Mouse (Mus musculus) adrenal gland, postnatal 10 days (tissue): ENCODE results near the gene Pld2. TPM values are rescaled to one million over a fixed set of nuclear protein-coding genes. Genes with fewer than 3 reads are reported as not detected.
"Not testable (repeated sequence)": the region's sequence is repeated elsewhere in the genome, so short reads cannot be mapped to it uniquely, and the experiment has no call there.

Source experiments
- DNase-seq: peaks from one replicate; pipeline ENCODE4 v3.0.0; 2021; ENCODE audit warnings: mixed read lengths
- long read RNA-seq, 2 experiments: library from polyadenylated mRNA; stranded (forward); transcript quantifications; one replicate each; pipeline ENCODE4 v2.0.0; 2021
- total RNA-seq, 2 experiments: library from RNA; stranded (reverse); gene quantifications; 2 replicates each; pipeline ENCODE4 v1.2.3; 2021

Gene Pld2
- total RNA-seq, result 10 to 100 TPM in 1 of 2 experiments, 1 to 10 TPM in 1; 9.7 to 13.6 TPM
- long read RNA-seq, experiment 1, transcript Pld2-201 (25 exons, 3,659 nt), result major isoform, 6 of 14 reads
- long read RNA-seq, experiment 1, partial matches to known transcripts, result 2 of 14 reads
- long read RNA-seq, experiment 1, other reads (novel, unspliced or antisense), result 6 of 14 reads
- long read RNA-seq, experiment 2, transcript Pld2-201 (25 exons, 3,659 nt), result major isoform, 5 of 9 reads
- long read RNA-seq, experiment 2, partial matches to known transcripts, result 1 of 9 reads
- long read RNA-seq, experiment 2, other reads (novel, unspliced or antisense), result 3 of 9 reads

DNA sequence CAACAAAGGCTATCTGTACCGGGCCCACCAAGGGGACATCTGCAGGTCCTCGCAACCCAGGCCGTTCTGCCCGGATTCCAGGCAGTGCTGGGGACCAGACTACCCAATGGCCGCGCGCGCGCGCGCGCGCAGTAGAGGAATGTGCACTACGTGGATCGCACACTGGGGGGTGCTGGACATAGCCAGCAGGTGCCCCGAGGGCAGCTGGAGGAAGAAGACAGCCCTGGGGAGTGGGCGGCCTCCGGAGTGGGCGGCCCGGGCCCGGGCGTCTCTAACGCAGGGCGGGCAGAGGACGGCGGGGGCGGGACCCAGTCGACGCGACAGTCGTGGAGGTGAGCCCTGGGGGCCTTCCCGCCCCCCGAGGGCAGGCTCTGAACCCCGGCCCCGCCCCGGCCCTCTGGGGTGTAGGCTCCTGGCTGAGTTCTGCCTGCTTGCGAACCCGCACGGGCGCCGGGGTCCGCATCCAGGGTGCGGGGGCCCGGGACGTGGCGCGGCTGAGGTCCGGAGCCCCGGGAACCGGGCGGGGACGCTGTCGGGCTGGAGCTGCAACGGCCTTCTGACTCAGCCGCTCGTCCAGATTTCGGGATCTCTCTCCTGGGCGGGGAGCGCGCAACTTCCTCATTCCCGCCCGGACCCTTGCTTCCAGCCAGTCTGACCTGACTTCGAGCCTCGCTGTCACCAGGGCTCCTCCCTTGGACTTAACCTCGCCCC, at the start of gene Pld2:
Gene Pld2, plus strand, starts transcription at position 188 of the 711 bp plus-strand sequence.
- DNase-seq, result peak; percentile 94

DNA sequence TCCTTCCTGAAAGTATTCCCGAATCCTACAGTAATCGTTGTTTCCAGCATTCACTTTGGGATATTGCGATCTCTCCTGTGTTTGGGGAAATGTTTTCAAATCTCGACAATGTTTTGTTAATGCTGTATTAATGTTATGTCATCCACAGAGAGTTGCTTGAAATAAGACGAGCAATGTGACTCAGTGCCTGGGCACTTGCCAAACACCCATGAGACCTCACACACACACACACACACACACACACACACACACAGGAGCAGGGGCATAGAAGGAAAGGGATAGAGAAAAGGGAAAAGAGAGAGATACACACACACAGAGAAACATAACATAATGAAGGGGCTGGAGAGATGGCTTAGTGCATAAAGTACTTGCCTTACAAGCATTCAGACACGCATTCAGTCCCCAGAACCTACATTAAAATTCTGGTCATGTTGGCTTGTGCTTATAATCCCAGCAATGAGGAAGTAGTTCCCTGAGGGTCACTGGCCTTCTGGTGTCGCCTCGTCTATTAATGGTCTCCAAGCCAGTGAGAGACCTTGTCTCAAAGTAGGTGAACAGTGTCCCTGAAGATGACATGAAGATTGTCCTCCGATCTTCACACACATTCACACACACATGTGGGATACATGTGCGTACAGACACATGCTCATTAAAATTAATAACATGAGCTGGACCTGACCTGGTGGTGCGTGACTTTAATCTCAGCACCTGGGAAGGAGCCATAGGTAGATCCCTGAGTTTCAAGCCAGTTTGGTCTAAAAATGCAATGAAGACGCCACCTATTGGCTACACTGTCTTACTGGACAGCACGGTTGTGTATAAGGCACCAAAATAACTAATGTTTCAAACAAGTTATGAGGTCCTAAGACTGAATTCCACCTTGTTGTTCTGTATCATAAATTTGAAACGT, 40.0 kb upstream of the Pld2 start:
- peak; percentile 68 for DNase-seq

DNA sequence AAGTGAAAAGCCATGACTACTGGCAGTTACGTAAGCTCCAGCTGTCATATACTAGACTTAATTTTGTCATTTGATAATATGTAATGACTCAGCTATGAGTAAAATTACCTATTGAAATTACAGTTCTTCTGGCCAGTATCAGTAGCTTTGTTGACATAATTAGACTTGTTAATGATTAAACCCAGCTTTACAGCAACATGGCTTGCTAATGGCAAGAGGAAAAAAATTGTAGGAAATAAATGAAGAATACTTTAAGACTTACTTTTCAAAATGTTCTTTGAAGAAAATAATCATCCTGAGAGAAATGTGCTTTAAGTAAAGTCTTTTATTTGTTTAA, 39.4 kb upstream of the Pld2 start:
- DNase-seq, result no peak

DNA sequence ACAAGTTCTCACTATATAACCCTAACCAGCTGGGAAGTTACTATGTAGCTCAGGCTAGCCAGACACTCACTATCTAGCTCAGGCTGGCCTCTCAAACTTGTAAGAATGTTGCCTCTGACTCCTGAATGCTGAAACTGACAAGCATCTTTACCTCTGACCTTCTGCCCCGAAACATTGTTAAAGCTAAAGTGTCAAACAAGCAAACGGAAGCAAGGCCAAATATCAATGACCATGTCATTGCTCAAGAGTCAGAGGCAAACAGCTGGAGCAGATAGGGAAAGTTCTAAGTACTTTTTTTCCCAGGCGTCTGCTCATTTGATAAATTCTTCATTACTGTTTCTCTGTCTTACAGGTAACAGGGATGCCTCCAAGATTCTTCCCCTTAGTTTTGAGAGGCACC, 37.8 kb upstream of the Pld2 start:
- DNase-seq, result no peak

DNA sequence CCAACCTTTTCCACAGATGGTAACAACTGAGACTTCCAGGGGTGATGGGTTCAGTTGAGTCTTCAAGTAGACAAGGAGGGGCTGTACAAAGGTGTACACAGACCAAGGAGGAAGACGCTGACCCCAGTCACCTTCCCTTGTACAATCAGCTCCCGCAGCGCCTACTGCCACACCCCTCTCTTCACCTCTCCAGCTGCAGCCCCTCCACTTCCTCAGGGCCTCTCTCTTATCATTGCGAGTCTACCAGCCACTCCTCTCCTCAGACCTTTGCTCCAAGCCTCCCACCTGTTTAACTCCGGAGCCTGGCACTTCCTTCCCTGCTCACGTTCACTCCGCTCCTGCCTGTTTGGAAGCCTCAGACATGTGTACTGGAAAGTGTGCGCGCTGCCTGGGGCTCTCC, 34.9 kb upstream of the Pld2 start, which contains the start of gene Tm4sf5:
Gene Tm4sf5, plus strand, starts transcription at position 275 of the 400 bp plus-strand sequence.
- DNase-seq, result no peak

DNA sequence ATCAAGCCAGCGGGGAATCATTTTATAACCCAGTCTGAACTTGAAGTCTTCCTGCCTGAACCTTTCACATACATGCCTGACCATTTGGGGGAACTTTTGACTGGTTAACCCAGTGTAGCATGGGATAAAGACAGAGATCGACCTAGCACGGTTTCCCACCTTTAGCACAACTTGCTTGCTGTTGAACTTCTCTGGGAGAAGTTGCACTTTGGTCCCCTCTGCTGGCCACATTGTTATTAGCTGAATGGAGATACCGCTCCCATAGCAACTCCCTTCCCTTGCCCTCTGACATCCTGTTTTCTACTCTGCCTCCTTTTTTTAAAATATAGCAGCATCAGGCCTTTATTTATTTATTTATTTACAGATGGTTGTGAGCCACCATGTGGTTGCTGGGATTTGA, 33.5 kb upstream of the Pld2 start:
- DNase-seq, result peak; percentile 85

DNA sequence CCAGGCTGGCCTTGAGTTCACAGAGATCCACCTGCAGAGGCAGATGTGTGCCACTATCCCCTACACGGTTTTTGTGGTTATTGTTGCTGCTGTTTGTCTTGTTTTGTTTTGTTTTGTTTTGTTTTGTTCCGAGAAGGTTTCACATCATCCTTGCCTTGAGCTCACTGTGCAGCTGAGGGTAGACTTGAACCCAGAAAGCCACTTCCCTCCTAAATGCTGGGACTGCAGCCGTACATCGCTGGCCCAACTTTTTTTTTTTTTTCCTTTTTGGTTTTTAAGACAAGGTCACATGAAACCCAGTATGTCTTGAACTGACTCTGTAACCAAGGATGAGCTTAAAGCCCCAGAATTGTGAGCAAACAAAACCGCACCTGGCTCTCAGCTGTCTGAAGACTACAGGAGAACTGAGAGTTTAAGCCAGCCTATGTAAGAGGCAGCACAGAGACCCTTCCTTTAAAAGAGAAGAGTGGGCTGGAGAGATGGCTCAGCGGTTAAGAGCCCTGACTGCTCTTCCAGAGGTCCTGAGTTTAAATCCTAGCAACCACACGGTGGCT, 32.8 kb upstream of the Pld2 start:
- DNase-seq, result no peak

DNA sequence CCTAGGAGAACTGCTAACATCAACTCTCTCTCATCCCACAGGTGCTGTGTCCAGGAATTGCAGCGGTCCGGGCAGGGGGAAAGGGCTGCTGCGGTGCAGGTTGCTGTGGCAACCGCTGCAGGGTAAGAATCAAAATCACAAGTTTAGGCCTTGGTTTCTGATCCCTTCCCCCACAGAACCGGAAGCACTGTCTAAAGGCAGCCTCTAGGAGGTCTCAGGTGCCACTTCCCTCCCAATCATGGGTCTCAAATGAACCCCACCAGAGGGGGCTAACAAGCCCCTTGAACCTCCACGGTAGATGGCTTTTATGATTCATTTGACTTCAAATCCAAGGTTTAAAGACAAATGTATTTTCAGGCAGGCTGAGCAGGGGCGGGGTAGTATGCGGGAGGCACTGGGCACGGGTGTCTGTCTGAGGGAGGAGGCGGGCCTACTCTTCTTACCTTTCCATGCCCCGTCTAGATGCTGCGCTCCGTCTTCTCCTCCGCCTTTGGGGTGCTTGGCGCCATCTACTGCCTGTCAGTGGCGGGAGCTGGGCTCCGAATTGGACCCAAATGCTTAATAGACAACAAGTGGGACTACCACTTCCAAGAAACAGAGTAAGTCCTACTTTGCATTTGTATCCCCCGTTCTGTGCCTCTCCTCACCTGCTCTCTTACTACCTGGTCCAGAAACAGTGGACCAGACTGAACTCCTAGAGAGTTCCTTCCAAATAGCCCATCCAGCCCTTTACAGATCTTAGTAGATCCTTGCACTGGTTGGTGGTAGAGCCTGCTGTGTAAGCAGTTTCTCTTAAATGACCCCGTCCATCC, 29.9 kb upstream of the Pld2 start:
- peak; percentile 48 for DNase-seq

DNA sequence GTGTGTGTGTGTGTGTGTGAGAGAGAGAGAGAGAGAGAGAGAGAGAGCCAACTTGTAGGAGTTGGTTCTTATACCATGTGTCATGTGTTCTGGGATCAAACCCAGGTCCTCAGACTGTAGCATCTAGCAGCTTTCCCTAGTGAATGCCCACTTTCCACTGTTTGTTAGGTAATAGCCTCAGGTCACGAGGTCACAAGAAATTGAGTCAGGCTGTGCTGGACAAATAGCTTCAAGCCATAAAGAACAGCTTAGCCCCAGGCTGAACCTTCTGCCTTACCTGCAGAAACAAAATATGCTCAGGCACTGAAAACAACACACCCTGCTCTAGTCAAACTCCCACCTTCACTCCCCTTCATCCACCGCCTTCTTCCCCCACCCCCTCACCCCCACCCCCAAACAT, 28.6 kb upstream of the Pld2 start:
- no peak for DNase-seq

DNA sequence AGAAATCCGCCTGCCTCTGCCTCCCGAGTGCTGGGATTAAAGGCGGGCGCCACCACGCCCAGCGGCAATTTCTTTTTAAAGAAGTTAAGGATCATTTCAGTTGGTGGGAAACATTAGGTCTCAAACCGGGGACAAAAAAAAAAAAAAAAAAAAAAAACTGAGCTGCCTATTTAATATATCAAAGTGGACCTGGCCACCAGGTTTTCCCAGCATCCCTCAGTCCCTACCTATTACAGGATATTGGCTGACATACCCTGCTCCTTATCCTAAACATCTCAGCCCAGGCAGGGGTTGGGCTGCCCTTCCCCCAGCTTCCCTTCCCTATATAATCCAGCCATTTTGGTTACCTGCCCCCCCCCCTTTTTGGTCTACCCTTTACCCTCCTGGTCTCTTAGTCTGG, 28.0 kb upstream of the Pld2 start:
- DNase-seq, result no peak

DNA sequence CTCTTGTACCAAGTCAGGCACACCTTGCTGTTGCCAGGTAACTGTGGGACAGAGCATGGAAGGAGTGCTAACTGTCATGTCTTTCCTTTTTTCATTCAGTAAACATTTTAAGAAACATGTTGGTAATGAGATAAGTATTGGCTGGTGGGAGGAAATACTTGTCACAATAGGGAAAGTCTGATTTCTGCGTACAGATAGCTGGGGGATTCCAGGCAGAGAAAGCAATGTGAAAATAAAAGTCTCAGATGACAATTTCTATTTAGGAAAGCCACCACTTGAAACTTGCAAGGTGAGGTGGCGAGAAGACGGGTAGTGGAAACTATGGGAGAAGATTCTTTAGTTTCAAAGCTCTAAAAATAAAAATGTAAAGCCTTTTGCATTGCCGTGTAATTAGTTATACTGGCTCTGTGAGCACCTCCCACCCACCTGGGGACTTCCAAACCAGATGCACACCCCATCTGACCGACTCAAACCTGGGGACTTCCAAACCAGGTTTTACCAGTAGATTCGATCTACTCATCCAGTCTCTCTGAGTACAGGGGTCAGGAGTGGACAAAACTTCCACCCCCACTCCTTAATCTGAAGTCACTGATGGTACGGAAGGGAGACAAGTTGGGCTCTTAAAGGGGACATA, 27.0 kb upstream of the Pld2 start:
- DNase-seq, result no peak

DNA sequence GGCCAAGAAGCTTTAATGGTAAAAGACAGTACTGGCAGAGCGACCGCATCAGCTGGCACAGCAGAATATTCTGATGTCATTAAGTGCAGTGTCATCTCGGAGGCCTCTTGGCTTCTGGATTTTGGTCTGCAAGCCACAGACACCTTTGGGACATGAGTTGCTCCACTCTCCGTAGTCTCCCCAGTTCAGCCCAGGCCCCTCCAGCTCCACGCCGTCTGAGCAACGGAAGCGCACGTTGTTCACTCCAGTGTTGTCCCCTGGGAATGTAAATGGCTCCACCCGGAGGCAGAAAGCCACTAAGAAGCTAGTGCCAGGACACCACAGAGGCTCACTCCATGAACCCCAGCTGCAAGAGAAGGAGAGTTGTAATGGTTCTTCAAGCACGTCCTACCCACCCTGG, 26.3 kb upstream of the Pld2 start:
- DNase-seq, result peak; percentile 51

DNA sequence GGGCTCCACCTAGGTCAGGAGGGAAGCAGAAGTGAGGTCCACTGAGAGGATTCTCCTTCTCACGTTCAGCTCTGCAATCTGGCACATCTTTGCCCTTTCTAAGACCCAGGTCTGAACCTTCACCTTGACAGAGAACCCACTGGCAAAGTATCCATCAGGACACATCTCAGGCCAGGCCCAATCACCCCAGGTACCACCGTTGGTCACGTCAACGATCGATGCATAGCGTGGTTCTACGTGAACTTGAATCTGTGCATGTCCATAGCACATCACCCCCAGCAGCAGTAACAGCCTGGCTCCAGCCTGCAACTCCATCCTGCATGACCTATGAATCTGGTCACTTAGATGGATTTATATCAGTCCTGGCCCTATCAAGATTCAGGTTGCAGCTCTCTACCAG, 25.6 kb upstream of the Pld2 start, which contains the start of gene Vmo1:
Gene Vmo1, minus strand, starts transcription at position 329 of the 400 bp plus-strand sequence.
- DNase-seq, result no peak

DNA sequence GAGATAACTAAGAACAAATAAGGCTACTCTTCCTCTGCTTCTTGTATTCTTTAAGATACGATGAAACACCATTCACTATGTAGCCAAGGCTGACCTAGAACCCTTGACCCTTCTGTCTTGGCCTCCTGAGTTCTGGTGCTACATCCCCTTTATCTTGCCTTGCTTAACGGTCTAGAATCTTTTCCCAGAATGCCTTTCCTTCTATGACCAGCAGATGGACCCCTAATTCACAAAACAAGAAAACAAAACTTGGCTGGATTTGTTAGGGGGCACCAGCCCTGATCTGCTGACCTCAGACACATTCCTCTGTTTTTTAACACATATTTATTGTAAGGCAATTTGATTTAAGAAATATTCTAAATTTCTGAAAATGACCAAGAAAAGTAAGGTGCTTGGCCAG, 23.5 kb upstream of the Pld2 start:
- peak; percentile 32 for DNase-seq

DNA sequence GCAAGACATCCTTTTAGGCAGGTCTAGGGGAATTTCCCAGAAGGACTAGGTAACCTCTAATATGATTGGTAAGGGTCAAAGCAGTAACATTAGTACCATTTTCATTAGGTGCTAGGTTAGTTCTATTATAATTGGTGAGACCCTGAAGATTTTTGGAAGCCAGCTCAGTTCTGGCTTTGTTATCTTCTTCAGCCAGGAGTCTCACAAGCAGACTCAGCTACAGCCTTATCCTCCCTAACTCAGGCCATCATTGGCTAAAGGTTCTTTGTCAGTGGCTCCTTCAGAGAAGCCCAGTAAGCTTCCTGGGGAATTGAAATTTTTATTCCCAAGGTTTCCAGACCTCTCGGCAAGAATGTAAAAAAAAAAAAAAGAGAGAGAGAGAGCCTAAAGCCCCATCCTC, 21.4 kb upstream of the Pld2 start:
- no peak for DNase-seq

DNA sequence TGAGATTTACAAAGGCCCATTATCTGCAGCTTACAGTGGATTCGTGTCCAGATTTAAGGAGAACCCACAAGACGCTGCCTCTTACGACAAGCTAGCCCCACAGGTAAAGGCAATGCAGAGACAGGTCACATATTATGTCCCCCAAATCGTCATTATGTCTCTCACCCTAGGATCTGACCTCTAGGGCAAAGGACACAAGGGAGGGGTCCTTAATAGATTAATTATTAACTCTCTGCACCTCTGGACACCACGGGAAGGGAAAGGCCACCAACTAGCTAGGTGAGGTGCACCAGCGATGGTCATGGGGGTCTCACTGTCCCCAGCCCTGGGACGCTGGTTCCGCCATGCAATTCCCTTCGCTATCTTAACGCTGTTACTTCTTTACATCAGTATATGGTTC, 20.9 kb upstream of the Pld2 start, which contains the start of gene Gltpd2:
Gene Gltpd2, plus strand, starts transcription at position 274 of the 400 bp plus-strand sequence.
- DNase-seq, result no peak

DNA sequence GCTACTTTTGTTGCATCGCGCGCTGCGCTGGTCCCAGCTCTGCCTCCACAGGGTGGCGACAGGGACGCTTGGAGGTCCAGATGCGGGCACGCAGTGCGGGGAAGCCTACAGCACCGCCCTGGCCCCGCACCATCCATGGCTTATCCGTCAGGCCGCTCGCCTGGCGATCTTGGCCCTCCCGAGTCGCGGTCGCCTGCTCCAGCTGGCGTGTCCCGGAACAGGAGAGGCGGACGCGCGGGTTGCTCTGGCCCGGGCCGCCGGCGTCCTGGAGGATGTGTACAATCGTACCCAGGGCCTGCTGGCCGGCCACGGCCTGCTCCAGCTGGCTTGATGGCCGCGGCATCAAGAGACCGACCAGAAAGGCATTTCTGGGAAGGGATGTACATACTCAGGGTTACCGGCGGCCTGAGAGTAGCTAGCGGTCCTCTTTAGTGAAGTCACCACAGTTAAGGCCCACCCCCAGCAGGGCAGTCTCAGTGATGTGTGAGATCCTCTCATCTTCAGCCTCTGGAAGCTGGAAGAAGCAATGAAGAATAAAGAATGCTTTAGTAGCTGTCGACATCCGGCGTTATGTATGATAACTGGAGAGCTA, 19.6 kb upstream of the Pld2 start:
- DNase-seq, result peak; percentile 55

DNA sequence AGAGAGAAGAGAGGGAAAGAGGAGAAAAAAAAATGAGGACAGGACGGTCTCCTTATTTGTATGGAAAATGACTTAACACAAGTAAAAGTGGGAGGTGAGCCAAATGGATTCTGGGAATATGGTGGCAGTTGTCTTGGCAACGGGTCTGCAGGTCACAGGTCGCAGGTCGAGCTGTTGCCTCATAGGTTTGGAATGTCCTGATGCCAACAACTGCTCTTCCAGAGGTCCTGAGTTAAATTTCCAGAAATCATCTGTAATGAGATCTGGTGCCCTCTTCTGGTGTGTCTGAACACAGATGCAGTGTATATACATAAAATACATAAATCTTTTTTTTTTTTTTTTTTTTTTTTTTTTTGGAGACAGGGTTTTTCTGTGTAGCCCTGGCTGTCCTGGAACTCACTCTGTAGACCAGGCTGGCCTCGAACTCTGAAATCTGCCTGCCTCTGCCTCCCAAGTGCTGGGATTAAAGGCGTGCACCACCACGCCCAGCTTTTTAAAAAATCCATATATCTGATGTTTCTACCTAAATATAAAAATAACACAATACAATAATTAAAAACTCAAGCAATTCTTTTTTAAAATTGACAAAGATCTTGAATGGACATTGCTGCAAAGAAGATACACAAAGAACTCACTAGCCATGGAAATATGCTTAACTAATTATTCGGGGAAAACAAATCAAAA, 16.4 kb upstream of the Pld2 start:
- DNase-seq, result not testable (repeated sequence)

DNA sequence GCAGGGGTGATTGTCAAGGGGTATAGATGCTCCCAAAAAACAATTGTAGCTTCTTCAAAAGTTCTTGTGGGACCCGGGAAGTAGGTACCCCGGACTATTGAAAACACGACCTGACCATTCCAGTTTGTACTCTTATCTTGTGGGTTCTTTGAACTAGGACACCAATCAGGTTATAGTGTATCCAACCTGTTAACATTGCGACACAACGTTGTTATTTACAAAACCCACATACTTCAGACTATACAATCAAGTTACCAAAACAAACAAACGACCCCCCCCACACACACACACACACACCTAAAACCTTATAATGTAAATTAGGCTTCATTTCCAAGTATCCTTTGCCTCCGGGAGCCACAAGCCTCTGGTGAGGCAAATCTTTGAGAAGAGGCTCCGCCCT, 15.1 kb upstream of the Pld2 start:
- DNase-seq, result no peak

DNA sequence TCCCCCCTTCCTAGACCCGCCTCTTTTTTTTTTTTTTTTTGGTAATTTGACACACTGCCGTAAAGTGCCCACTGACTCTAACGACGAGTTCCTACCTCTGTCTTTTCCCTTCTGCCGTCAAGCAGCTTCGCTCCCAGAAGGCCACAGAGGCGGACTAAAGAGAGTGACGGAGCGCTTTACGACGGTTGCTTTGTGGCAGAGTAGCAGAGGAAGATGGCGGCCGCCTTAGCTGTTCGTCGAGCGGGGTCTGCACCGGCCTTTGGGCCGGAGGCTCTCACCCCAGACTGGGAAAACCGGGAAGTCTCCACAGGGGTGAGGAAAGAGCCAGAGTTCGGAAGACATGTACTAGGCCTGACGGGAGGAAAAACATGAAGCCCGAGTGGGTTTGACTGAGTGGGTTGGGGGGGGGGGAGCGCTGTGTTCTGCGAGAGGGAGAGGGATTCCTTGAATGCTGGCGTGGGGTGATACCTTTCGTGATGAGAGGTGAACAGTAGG, 14.6 kb upstream of the Pld2 start, which contains the start of gene Psmb6:
Gene Psmb6, plus strand, starts transcription at position 184 of the 495 bp plus-strand sequence.
- DNase-seq, result peak; percentile 90
